Mouse (Mus musculus): ENCODE data around the gene Setd1b.

The Setd1b gene

DNA sequence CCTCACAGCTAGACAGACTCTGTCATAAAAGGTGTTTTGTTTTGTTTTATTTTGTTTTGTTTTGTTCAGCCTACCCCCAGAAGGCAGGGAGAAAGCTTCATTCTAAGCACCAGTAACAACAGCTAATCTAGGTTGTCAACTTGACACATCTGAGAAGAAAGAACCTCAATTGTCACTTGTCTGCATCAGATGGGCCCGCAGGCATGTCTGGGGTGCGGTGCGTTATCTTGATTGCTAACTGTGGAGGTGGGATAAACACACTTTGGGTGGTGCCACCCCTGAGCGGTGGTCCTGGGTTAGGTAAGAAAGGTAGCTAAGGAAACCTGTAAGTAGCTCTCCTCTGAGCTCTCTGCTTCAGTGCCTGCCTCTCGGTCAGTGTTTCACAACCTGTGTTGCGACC, 15.0 kb upstream of the Setd1b start:
- DNase-seq (ENCODE audit: low read depth, low spot score), result no peak

DNA sequence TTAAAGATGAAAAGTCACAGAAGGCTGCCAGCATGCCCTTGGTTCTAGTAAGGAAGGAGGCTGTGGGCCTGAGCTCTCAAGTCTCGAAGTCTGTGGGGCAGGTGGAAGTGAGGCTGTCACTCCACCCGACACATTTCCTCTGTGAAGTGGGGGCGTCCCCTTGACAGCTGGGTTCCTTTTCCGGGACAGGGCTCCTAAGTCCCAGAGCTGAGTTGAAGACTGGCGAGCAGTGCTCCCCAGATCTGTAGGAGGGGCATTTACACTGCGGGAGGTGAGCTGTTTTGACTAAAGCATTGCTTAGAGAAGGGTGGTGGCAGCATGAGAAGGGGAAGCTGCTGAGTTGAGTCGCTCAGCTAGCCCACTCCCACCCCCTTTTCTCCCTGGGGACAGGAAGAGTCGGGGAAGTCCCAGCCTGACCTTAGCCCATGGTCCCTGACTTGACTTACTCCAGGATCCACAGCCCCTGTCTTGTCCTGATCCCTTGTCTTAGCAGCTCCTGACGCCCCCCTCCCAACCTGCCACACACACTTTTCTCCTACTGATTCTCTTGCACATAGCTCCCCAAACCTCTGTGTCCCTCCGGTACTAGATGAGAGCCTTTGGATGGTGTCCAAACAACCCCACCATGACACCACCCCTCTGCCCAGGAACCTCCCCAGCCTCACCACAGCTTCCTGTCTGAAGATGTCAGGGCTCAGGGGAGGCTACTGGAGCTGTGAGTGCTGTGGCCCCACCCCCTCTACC, 13.4 kb upstream of the Setd1b start:
- no peak for DNase-seq (ENCODE audit: low read depth, low spot score)

DNA sequence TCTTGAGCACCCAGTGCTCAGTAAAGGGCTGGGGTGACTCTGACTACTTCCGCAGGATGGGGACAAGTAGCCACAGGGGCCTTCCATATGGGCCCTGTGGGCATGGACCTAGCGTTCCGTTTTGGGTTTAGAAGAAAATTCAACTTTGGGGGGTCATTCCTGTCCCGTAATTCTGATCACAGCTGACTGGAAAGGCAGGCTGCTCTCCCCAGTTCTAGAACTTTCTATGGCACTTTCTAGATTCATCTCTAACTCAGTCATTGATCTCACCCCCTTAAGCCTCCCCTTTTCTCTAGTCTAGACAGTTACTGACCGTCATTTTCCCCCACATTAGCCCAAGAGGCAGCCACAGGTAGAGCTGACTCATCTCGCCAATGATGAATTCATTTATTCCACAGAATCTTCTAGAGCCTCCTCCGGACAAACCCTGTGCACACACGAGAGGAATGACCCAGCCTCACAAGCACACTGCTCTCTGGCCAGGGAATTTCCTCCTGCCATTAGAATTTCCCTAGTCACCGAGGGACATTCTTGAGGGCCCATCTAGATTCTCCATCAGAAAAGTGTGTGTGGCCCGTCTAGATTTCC, 12.7 kb upstream of the Setd1b start:
- no peak for DNase-seq (ENCODE audit: low read depth, low spot score)

DNA sequence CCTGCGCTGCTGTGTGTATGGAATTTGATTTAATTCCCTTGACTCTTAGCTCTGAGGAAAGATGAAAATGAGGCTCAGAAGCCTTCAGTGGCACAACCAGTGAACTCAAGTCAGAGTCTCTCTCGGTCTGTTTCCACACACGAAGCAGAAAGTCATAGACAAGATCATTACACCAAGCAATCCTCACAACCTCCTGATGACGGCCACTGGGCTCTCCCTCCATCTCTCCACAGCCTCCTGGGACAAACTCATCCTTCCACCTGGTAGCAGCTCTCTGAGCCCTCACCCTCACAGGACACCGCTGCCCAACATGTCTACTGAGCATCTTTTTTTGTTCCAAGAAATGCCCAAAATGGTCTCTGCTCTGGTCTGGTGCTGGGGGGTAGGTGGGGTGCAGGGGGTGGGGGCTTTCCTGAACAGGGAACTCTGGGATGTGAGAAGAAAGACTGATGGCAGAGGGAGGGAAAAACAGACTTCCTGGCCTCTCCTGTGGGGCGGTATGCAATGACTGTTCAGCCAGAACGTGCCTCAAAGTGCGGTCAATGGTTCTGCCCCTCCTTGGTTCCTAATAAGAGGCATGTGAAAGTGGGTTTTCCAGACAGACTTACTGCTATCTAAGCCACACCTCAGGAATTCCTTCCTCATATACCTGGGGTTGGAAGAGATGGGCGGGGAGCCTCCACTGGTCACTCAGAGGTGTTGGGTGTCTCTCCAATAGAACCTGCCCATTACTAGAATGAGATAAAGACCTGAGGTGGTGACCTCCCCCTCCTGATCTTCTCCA, 11.8 kb upstream of the Setd1b start:
- no peak for DNase-seq (ENCODE audit: low read depth, low spot score)

DNA sequence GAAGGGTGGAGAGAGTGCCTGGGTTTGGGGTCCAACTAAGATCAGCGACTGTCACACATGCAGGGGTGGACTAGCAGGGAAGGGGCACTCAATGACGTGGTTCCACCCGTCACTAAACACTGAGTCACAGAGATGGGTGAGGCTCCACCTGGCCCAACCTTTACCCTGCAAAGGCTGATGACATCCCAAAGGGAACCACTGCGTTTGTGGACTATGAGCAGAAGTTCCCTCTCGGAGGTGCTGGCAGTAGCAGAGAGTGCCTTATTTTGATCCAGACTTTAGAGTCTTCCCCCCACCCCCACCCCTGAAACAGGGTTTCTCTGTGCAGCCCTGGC, 11.2 kb upstream of the Setd1b start:
- DNase-seq (ENCODE audit: low read depth, low spot score), result no peak

DNA sequence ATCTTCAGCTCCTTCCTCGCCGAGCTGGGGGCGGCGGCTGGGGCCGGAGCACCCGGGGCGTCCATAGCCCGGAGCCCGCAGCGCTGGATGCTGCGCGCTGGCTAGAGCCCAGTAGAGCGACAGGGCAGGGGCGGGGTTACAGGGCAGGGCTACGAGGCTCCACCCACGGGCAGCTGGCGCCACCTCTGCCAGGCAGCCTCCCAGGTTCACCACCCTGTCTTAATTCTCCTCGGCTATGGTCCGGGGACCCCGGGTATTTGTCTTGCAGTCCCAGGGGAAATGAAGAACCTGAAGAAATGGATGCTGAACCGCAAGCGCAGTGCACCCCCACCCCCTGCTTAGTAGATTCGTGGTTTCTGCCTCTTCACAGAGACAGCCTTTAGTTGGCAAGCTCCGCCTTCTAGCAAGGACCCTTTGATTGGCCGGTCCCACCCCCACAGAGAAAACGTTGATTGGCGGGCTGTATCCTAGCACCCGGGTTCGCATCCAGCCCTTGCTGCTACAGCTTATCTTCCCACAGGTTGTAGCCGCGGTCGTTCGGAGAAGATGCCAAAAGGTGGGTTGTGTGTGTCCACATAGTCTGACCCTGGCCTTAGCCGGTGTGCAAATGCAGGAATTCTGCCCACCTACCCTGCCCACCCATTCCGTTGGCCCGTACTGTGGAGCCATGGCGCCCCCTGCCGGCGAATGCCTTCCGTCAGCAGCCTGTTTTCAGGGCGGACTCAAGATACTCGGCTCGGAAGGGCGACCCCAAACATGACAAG, 9.5 kb upstream of the Setd1b start, which contains the start of gene Rhof:
TSS of gene Rhof (minus strand) at position 385 of the 764 bp plus-strand sequence.
- DNase-seq (ENCODE audit: low read depth, low spot score), result no peak

DNA sequence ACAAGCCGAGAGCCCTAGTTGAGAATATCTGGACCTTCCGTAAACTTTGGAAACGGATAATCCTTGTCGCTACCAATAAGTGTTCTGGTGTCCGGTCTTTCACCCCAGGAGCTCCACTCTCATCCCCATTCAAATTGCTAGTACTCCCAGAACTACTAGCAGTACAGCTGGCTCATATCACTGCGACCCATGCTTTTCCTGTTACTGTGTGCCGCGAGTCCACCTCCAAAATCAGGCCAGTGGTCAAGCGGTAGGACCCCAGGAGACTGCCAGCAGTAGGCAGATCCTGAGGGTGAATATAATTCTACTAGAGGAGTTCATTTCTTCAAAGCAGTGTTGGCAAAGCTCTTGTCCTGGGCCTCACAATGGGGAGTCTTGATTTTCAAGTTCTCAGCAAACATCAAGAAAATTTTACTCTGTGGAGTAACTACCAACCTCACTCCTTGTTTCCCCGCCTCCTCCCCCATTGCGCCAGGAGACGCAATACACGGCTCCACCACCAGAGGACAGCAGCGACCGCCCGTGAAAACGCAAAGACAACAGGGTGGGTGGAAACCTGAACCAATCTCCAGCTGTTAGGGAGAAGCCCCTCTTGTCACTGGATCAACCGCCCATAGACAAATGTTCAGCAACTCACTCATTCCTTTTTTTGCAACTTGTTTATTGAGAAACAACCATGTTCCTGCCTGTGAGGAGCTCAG, 8.8 kb upstream of the Setd1b start:
- DNase-seq (ENCODE audit: low read depth, low spot score), result no peak

DNA sequence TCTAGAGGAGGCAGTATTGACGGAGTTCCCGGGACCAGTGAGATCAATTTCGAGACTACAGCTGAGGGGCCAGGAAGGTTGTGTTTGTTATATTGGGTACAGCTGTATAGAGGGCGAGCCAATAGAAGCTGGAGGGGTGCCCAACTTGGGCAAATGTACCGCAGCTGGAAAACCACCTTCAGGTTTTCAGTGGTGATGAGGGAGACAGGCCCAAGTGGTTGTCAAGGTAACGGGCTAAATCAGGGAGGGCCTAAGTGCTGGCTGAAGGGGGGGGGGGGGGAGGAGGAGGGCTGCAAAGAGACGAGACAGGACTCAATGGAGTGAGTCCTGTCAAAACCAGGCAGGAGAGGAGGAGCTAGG, 8.2 kb upstream of the Setd1b start:
- DNase-seq (ENCODE audit: low read depth, low spot score), result no peak

DNA sequence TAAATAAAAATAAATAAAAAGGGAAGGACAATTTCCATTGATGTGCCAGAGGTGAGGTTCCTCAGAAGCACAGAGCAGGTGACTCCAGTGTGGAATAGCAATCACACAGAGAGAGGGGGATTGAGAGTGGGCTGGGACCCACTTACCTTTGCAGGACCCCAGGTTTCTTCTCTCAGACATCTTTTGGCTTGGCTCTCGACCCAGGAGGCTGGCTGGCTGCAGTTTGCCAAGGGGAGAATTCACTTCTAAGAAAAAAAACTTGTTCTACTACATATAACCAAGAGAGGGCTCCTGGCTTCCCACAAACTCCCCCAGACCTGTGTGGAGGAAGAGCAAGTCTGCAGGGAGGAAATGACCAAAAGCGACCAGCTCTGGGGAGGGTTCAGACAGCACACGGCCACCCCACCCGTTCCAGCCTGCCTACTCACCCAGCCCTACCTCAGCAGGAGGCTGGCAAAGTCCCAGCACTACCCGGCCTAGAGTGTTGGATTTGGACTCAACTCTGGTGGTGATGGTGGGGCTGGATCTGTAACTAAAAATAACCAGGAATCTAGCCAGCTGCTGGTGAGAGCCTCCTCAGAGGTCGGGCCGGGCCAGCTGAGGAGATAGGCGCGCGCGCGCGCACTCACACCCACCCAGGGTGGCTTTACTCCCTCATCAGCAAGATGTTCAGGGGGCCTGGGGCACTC, 7.7 kb upstream of the Setd1b start:
- no peak for DNase-seq (ENCODE audit: low read depth, low spot score)

DNA sequence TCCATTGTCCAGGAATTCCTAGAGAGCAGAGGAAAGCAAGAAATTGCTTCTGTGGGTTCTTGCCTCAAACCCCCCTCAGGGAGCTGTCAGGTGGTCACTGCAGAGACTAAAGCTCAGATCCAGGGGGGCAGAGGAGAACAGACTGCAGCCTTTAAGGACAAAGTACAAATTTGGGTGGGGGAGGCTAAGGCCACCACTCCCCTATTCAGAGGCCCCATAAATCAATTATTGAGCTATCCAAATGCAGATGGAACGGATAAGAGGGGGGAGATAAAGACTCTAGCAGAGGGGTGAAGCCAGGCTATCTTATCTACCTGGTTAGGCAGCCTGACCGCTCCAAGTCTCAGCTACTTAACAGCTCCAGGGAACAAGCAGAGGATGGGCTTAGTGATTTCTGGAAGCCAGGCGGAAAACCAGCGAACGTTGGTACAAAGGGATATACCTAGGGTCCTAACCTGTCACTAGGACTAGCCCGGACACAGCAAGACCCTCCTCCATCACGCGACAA, 7.1 kb upstream of the Setd1b start:
- DNase-seq (ENCODE audit: low read depth, low spot score), result no peak

DNA sequence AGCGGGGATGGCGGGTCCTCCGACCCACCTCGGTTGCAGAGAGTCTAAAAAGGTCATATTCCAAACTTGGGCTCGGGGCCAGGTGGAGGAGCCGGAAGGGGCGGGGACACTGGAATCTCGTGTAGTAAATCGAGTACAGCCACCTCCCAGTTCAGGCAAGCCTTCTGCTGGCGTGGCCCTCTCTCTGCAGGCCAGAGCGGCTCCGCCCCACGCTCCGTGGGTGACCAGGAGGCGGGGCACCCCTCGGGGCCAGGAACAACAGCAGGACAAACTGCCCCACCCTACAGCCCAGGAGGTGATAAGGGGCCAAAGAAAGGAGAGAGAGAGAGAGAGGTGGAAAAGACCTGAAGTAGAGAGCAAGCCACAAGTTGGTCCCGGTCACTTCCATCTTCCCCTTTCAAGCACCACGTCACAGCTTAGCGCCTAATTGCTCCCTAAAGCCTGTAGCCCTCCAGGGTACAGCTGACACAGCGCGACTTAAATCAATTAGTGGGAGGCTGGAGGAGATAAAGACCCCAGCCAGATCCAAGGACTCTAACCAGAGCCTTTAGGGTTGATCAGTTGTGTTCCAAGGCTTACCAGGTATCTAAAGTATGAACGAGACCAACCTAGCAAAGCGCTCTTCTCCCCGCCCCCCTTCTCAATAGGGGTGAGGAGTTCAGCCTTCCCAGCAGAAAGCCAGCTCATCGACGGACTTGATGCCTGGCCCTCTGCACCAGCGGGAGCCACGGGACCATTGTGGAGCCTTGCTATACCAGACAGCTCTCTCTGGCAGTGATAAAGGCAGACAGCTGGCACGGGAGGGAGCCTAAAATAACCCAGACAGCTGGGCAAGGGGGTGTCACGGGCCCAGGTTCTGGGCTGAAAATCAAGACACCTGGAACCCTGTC, 6.3 kb upstream of the Setd1b start:
- DNase-seq (ENCODE audit: low read depth, low spot score), result no peak

DNA sequence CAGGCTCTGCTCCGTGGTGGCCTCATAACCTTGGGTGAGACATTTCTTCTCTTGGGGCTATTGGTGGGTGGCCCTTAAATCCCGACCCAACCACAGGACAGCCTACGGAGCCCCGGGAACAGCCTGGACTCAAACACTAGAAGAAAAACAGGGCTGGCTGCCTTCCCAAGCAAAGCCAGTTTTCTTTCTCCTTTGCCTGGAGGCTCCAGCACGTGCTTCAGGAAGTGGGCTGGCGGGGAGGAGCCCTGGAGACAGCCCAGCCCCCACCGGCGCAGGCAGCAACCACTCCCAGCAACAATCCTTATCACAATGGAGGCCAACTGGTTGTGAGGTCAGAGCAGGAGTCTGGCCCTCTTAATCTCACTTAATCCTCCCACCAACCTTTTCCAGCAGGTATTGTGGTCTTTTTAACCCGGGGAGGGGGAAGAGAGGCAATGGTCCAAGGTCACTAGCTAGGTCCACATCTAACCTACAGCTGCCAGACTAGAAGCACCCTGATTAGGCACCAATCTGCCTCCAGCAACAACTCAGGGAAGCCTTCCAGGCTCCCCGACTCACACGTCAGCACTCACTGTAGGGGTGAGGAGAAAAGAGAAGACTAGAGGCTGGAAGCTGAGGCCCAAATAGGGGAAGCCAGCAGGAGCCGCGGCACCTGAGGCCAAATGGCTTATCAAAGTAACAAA, 5.5 kb upstream of the Setd1b start:
- no peak for DNase-seq (ENCODE audit: low read depth, low spot score)

DNA sequence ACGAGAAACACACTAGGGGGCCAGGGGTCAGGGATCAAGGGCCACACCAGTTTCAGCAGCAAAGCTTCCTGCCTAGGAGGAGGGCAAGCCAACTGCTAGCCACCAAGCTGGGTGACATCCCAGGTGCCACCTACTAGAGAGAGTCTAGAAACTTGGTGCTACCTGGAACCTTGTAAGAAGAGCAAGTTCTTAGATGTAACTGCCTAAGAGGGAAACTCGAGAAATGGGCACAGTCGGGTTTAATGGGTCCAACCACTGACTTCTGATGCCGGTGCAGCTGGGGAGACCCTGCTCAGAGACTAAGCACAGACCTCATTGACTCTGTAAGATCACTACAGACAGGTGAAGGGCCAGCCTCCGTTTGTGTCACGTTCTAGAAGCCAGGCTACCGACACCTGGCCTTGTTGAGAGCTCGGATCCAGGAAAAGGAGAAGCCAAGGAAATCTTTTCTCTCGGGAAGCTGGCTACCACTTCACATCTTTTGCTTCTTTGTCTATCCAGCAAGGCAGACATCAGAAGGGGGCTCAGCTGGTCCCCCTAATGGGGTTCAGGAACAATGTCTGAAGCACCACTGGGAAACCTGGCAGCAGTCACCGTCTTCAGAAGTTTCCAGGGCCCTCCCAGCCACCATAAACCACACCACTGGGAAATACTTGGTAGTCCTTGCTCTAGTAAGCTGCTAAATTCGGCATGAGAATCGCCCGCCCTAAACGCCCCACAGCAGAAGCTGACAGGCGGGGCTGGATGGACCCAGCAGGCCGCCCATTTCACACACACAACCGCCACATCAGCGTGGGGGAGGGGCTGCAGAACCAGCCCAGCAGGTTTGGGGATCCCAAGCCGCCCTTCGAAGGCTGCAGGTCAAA, 4.7 kb upstream of the Setd1b start:
- DNase-seq (ENCODE audit: low read depth, low spot score), result no peak

DNA sequence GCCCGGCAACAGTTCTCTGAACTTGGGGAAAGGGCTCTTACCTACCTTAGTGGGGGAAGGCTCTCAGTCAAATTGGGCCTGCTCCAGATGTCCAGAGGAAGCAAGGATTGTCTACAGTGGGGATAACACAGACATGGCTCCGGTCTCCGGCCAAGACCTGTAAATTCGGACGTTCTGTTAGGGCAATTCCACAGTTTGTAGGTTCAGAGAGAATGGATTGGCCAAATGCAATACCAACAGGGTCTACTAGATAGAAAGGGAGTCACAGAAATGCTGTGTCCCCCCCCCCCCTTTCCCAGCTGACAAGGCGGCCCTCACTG, 4.1 kb upstream of the Setd1b start:
- DNase-seq (ENCODE audit: low read depth, low spot score), result no peak

DNA sequence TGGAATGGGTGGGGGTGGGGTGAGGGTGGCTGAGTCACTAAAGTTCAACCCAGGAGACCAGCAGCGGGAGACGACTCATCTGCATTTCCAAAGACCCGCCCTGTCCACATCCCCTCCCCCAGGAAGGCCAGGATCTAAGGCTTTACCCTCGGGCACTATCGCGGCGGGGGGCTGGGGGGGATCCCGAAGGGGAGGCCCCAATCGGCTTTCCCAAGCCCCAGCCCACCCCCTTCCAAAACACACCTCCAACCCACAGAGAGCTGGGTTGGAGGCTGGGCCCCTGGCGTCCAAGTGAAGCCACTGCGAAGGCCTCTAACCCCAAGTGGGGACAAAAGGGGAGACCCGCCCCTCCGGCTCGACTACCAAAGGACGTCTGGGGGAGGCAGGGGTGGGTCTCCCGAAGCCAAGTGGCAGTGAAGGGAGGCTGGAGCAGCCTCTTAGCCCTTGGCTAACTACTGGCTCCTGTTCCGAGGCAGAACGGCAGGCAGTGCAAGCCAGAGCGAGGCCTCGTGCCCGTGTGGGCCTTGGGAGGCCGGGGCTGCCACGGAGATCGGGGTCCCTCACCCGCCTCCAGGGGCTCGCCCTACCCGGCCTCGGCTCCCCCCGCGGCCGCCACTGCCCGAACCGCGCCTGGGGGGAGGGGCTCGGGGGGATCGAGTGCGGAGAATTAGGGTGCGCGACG, 3.6 kb upstream of the Setd1b start:
- no peak for DNase-seq (ENCODE audit: low read depth, low spot score)

DNA sequence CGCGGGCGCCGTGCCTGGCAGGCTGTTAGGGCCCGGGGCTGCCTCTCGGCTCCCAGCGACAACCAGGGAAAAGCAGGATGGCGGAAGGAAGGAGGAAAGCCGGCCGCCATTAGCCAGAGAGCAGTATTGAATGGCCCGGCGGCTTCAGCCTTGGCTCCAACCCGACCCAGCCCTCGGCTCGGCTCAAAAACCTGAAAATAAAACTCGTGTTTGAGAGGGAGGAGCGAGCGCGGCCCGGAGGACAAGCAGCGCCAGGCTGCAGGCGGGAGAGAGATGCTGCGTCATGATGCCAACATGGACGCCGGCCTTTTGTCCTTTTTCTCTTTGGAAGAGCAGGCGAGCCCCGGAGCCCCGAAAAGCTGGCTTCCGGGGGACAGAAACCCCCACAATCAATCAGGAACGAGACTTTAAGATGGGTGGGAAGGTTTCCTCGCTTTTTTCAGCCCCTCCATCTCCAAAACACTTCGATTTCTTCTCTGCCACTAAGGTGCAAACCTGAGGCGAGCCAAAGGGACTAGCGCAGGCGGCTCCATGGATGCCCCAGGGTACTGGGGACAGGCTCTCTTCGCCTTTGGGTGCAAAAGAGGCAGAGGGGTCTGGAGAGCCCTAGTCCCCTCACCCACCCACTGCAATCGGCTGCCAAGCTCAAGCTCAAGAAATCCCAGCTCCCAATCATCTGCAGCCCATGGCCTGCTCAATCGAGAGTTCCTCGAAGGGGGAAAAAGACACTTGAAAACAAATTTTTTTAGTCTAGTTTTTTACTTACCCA, 2.9 kb upstream of the Setd1b start:
- DNase-seq (ENCODE audit: low read depth, low spot score), result no peak

Measured in retina, postnatal 7 days (tissue).